Mouse (Mus musculus): ENCODE measurements around the gene Gphb5.
"Not testable (repeated sequence)": the region's sequence is repeated elsewhere in the genome, so short reads cannot be mapped to it uniquely, and the experiment has no call there.

Gphb5 gene

DNA sequence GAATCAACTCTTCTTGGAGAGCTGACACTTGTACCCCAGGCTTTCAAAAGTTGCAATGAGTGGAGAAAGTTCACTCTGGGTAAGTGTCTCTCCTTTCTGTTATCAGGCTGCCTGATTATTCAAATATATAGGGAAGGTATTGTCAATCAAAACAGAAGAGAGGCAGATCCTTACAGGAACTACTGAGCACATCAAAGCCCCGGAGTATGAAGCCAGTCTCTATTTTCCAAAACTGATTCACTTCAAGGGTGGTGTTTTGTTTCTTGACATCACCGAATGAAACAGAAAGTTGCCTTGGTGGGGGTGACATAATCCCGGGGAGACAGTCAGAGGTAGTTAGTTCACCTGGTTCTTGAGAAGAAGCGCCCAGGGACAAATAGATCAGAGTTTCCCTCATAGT, at the start of gene Gphb5:
Gene Gphb5, minus strand, starts transcription at position 101 of the 400 bp plus-strand sequence.
- DNase-seq: no peak

- no peak for DNase-seq
Observed at GRCm38 (mm10) chr12:75466206-75466605, 49.6 kb upstream of the Gphb5 start.

DNA sequence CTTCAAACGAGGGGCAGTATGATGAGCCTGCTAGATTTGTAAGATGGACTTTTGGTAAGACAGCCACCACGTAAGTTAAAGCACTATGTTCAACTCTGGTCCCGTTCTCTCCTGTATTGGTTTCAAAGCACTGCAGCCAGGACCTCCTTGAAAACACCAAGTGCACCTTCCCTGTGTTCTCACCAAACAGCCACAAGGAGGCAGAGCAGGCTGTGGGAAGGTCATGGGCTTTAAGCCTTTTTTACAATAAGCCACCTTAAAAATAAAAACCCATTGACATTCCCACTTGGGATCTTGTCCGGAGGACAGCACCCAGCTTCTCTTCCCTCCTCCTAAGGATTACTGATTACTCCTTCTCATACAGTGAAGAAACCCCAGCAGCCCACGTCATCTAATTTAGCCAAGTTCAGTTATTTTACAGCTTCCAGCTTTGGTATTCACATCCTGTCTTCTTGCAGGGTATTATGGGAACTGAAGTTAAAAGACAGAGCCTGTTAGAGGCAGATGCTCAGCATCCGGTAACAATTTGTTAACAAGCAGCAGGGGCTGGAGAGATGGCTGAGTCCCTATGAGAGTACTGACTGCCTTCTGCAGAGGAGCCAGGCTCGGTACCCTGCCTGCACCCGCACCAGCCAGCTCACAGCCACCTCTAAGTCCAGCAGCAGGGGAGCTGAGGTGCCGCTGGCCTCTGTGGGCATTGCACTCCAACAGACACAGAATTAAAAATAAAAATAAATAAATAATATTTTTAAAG, 47.6 kb upstream of the Gphb5 start:
- peak; percentile 38 for DNase-seq

- DNase-seq: no peak
Observed at GRCm38 (mm10) chr12:75460561-75460960, 44.0 kb upstream of the Gphb5 start.

DNA sequence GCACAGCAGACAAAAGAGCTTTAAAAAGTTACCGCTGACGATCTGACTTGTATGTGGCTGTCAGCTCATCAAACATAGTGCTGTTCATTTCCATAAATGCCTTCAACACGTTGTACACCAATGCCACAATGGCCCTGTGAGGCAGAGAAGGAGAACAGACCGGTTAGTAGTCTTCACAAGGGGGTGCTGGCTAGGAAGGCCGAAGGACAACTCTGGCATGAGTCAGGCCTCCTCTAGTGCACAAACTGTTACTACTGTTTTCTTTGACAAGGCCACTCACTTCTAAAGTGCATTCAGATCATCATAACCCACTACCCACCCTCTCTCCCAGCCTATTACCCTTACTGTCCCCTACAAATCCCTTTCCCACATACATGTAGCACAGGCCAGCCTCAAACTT, 43.1 kb upstream of the Gphb5 start:
- DNase-seq: no peak

DNA sequence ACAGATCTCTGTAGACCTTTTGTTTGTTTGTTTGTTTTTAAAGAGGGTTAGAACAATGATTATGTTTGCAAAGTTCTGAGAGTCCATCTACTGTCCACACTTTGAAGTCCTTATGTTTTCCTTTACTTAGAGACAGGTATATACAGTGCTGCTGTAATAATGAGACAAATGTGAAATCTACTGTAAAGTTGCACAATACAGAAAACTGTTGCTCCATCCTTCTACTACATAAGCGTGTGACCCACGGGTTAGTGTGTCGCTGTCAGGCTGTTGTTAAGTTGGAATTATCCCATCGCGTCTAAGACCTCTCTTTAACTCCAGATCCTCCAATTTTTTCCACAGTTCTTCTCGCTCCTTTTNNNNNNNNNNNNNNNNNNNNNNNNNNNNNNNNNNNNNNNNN, 36.9 kb upstream of the Gphb5 start:
- DNase-seq: no peak

DNA sequence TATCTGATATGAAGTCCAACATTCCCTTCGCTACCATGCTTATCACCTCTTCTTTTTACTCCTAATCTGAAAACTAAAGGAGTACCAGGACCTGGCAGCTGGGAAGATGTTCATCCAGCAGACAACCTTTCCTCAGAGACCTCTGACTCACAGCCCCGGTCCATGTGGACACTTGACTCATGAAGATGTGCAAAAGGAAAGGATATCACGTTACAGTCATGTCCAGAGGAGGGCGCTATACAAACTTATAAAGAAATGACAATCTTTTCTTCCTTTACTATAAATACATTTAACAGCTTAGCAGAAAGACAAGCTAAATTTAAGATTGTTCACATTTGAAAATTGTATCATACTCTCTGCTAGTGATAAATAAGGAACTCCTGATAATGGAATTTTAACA, 36.4 kb upstream of the Gphb5 start:
- DNase-seq: no peak

DNA sequence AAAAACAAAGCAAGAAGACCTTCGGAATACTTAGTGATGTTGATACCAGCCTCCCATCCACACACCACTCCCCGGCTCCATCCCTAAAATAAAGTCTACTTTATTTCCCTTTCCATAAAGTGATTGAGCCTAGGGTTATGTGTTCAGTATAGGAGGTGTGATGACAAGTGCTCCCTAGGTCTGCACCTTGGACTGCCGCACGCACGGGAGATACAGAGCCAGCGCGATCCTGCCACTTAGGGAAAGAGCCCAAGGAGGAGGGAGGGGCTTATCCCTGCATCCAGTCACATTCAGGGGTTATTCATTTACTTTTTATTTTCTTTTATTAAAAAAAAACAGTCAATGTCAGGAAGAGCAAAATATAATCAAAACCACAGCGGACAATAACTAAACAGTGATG, 34.0 kb upstream of the Gphb5 start:
- no peak for DNase-seq

DNA sequence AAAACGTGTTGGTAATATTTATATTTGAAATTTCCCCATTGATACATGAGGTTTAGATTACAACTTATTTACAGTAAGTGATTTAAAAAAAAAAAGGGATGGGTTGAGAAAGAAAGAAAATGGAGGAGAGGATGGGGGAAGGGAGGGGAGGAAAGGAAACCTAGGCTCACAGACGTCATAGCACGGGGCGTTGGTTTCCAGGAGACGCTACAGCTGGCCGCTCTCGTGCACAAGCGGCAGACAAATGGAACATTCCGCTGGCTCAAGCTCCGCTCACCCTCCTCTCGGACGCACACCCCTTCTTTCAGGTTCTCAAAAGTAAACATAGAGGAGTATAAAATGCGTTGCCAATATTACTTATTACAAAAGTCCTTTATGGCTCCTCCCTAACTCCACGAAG, 33.4 kb upstream of the Gphb5 start:
- no peak for DNase-seq

- DNase-seq: no peak
Observed at GRCm38 (mm10) chr12:75449475-75449966, 32.9 kb upstream of the Gphb5 start.

GRCm38 (mm10) chr12:75448921-75449320, 32.3 kb upstream of the Gphb5 start:
- peak; percentile 70 for DNase-seq

DNA sequence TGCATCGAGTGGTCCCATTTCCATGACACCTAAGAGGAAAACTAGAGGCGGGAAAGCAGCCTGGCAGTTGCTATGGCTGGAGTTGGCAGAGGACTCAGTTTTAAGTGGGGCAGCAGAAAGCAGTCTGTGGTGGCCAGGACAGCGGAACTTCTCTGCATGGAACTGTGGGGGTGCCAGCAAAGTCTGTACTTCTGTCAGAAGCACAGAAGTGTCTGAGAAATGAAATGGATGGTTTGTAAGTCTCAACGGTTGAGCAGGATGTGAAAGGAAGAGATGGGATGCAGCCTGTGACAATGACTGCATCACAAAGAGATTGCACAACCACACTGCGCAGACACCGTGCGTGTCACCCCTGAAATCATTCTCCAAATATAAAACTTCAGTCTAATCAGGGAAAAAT, 29.7 kb upstream of the Gphb5 start:
- no peak for DNase-seq

DNA sequence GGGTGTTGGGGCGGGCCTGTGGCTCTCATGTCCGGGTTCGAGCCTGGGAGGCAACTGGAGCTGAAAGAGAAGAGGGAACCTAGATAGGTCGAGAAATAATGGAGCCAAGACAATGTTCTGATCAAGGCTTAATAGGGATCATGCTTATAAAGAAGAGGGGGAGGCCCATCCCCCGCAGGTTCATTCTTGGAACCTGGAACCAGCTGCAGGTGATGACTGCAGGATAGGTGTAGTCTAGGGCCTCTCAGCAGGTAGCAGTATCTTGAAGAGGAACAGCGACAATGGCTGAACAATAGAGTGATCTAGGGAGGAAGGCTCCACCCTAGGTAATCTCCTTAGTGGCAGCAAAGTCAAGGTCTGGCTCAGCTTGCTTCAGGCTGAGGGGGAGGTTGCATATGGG, 15.8 kb upstream of the Gphb5 start:
- not testable (repeated sequence) for DNase-seq

DNA sequence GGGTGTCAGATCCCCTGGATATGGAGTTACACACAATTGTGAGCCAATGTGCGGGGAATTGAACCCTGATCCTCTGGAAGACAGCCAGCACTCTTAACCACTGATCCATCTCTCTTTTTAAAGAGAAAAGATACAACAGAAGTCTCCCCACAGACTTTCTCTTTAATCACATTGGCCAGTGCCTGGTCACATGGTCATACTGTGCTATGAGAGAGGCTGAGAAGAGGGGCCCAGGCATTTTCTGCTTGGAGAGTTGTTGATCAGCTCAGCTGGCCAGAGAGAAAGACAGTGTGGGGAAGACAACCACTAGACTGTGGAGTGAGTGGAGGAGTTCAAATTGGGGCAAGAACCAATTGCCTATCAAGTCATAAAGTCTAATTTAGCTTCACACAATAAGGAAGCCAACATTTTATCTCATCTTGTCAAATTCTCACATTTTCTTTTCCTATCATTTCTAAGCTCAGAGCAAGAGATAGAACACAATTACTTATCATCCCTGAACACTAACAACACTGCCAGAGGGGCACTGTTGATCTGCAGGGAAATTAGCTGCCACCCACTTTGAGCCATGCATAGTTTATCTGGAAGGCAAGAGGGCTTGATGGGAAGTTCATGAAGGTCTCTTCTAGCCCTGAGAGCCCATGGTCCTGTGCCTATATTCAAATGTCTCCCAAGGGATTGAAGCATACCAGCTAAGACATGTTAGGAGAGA, 13.3 kb upstream of the Gphb5 start:
- DNase-seq: no peak

GRCm38 (mm10) chr12:75428719-75429118, 12.1 kb upstream of the Gphb5 start:
- no peak for DNase-seq

GRCm38 (mm10) chr12:75425882-75426281, 9.3 kb upstream of the Gphb5 start:
- DNase-seq: no peak

- no peak for DNase-seq
Observed at GRCm38 (mm10) chr12:75424817-75425216, 8.2 kb upstream of the Gphb5 start.

DNA sequence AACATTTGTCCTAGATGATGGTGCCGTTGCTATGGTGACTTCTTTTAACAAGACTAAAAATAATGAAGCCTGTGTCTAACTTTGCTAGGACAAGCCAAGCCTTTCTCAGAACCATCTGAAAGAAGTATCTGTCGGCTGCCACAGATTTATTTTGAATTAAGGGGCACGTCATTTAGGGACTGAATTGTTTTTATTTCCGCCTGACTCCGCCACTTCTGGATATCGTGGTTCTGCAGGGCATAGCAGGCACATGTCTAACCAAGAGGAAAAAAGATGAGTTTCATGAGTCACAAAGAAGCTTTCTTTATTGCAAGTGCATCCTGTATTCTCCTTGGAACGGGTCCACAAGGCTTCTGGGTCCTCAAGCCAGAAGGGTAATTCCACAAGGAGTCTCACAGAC, 7.8 kb upstream of the Gphb5 start:
- DNase-seq: peak; percentile 52

DNA sequence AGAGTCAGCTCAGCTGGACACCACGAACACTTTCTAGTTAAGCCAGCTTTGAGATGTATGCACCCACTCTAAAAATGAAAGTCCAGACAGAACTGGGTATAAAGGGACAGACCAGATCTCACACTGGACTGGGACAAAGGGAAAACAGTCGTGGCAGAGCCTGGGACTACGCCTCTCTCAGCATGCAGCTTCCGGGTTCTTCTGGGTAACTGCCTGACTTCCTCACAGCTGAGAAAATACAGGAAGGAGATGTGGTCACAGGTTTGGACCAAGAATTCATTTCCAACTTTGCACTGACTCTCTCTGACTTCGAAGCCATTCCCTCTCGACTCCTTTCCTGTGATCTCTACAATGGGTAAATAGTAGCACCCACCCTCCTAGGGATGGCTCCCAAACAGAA, 1.6 kb downstream of the Gphb5 start:
- no peak for DNase-seq

- no peak for DNase-seq
Observed at GRCm38 (mm10) chr12:75412964-75413363, 3.6 kb downstream of the Gphb5 start.

DNA sequence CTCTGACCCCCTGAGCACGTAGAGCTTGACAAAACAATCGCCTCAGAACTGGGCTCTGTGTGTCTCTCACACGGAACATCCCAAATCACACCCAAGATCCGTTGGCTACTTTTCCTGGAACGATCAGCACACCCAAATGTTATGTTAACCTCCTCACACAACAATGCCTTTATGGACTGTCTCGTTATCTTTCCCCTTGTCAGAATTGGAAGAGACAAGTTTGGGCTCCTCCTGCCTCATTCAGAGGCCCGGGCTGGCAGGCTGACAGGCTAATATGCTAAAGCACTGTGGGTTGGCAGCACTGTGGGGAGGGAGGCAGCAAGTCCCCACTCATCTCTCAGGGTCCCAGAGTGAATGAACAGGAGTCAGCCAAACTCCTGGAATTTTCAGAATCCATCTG, 19.5 kb downstream of the Gphb5 start:
- DNase-seq: no peak

GRCm38 (mm10) chr12:75396616-75397015, 20.0 kb downstream of the Gphb5 start:
- no peak for DNase-seq

DNA sequence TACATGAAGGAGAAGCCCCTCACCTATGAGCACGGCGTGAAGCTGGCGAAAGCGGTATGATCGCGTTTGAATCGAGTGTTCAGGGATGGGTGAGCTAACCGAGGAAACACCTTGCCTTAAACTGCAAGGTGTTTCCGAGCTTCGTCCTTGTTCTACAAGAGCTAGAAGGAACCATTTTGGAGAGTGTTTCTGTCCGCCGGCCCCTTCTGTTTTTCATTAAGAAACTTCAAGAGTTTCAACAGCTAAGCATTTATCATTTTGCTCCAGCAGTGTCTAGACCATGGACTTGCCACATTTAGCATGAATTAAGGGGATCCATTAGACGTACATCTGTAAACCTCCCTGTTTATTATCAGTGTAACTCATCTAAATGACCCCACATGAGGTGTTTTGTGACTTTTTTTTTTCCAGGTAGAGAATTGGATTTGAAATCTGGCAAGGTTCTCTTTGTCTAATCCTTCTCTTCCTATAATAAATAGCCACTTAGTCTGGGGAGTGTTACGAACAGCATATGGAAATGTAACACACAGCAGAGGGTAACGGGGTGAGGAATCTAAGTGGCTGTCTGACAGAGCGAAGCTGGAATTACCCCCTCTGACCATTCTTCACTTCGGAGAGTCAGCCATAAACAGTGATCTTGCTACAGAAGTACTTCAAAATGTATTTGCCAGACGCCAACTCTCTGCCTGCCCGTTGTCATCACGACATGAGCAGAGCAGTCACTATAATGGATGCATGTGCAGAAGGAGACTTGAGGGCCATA, 22.4 kb downstream of the Gphb5 start:
- DNase-seq: no peak

- DNase-seq: no peak
Observed at GRCm38 (mm10) chr12:75391526-75391925, 25.1 kb downstream of the Gphb5 start.

Data from layer of hippocampus, adult 9-11 months (tissue).